Mouse (Mus musculus) cortical plate, adult 2 months (tissue): ENCODE results near the gene Atf7ip2. TPM values are rescaled to one million over a fixed set of nuclear protein-coding genes. Genes with fewer than 3 reads are reported as not detected.

Experiments used
- H3K27ac ChIP-seq: fragments of 200-500 bp; 2 replicates; pipeline ENCODE4 v1.5.1; 2012; ENCODE audit warnings: low read length, control low read depth, inconsistent platforms; ENCODE audit not compliant: insufficient read depth
- H3K4me1 ChIP-seq: fragments of 200-500 bp; 2 replicates; pipeline ENCODE4 v1.6.1; 2011; ENCODE audit warnings: low read length; ENCODE audit not compliant: control insufficient read depth, insufficient read depth
- H3K4me3 ChIP-seq: fragments of 200-500 bp; 2 replicates; pipeline ENCODE4 v1.5.1; 2011; ENCODE audit warnings: mild to moderate bottlenecking, low read length, control low read depth; ENCODE audit not compliant: insufficient read depth
- CTCF ChIP-seq: fragments of 200-500 bp; IDR thresholded peaks from 2 replicates; pipeline ENCODE4 v1.5.1; 2011; ENCODE audit warnings: mild to moderate bottlenecking, control low read depth, low read length; ENCODE audit not compliant: insufficient read depth; ENCODE audit errors: extremely low read depth
- POLR2A ChIP-seq: fragments of 200-500 bp; IDR thresholded peaks from 2 replicates; pipeline ENCODE4 v1.6.1; 2011; ENCODE audit warnings: mild to moderate bottlenecking, low read length, control low read depth; ENCODE audit not compliant: insufficient read depth; ENCODE audit errors: extremely low read depth
- polyA plus RNA-seq: library from polyadenylated mRNA; depleted of rRNA; stranded (reverse); fragments of >200 nt; gene quantifications from 2 replicates; pipeline ENCODE4 v1.2.3, GENCODE M21; 2012; rRNA removed

The Atf7ip2 gene
- polyA plus RNA-seq, 1 experiment, result 0.13 TPM

- Histone ChIP-seq H3K4me1 (no peaks in the 10 kb centered on the region), H3K4me3 (no peak overlapping the region), H3K27ac (no peak overlapping the region)
- TF ChIP-seq POLR2A (no peak), CTCF (no peak)
These were observed 105.5 kb downstream of the Atf7ip2 start for GRCm38 (mm10) chr16:10297696-10298644.

DNA sequence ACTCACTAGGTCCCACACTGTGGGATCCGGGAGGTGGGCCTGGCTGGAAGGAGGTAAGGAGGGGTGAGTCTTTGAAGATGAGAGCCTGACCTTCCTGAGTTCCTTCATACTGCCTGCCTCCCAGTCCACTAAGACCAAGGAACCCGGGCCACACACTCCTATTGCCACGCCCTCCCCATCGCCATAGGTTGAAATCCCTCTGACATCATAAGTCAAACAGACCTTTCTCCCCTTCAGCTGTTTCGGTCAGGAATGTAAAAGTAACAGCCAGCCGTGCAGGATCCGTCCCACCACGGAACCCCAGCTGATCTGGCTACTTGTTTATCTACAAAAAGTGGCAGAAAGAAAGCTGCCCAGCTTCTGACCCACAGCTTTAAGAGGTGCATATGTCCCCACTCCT is 107.1 kb downstream of the Atf7ip2 start:
- no peak for TF ChIP-seq POLR2A
- TF ChIP-seq CTCF, result no peak
- Histone ChIP-seq H3K4me1 (no peaks in the 10 kb centered on the region), H3K4me3 (no peak overlapping the region), H3K27ac (no peak overlapping the region)

DNA sequence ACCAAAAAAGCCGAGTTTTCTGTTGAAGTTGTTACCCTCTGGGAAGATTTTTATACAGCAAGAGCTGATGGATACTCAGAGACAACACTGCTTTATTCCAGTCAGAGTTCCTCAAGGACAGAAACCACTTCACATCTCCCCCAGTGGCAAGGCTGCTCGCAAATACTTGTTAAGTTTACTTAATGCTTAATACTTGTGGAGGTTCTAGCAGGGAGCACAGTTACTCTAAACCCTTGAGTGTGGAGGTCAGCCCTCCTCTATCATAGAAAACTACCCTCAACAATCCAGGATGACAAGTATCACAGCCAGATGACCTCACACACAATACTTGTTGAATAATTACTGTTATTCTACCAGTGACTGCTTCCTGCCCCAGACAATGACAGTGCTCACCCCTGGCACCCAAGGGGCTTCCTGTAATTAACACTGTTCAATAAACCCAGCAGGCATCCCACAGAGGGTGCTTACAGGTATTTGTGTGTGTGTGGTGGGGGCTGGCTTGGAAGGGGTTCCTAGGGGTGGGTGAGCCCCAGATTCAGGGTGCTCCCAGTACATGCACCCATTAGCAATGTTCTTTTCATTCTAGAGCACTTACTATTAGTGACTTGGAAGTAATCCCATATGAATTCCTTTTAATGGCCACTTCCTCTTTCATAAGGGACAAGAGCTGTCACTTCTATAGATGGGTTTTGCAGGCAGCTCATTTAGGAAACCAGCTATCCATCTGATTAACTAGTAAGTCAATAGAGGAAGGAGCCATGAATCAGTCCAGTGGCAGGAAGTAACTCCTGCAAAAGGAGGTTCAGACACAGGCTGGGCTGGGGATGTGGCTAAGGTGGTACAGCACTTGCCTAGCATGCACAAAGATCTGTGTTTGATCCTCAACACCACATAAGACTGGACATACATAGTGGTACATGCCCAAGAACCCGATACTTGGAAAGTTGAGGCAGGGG is 108.0 kb downstream of the Atf7ip2 start:
- no peak for TF ChIP-seq CTCF
- no peak for TF ChIP-seq POLR2A

More for the DNA sequence above, 108.0 kb downstream of the Atf7ip2 start:
- Histone ChIP-seq H3K27ac (no peak overlapping the region), H3K4me1 (no peaks in the 10 kb centered on the region), H3K4me3 (no peak overlapping the region)

Other genes starting within 250 kb of the Atf7ip2 start
- 39.1 and 43.5 TPM in 2 replicates for gene Grin2a, start 197.2 kb upstream of the Atf7ip2 start, polyA plus RNA-seq
- gene Rpl39l, start 22.5 kb upstream of the Atf7ip2 start, polyA plus RNA-seq, result 0.19 TPM in 1 of 2 replicates, not detected in the other
- gene Emp2, start 121.3 kb downstream of the Atf7ip2 start, polyA plus RNA-seq, result 18.2 and 19.4 TPM in 2 replicates
- 10.9 and 11.1 TPM in 2 replicates for gene Tekt5, start 202.8 kb downstream of the Atf7ip2 start, polyA plus RNA-seq
- gene Nubp1, start 219.2 kb downstream of the Atf7ip2 start, polyA plus RNA-seq, result 24.6 and 26.3 TPM in 2 replicates